Mouse (Mus musculus): ENCODE measurements around the gene Atp8b2. TPM values are rescaled to one million over a fixed set of nuclear protein-coding genes. Genes with fewer than 3 reads are reported as not detected.

Atp8b2 gene
- total and polyA plus RNA-seq, 3 experiments = 33.2 to 44.4 (median 35.8) TPM

- peaks cover 12 to 50% of the 10 kb centered on the region in 2 experiments for H3K4me1 ChIP-seq (ENCODE audit: control insufficient read depth in 1 of 2, insufficient read depth in 2 of 2)
- H3K27me3 ChIP-seq (replicated peaks) = no peaks in the 10 kb centered on the region
- in situ Hi-C loops (cut with MboI; ENCODE audit: low pct_ligation_motif_present, low pct_unique_long_range_greater_than_20kb, low sequenced_read_pairs) = loop anchor here (25.0 kb wide), 1 partner anchor 169 kb away; no protein-coding TSS in a partner anchor
- no peak for TF ChIP-seq ETS1 (conservative IDR thresholded peaks at IDR 0.05; ENCODE audit: low read depth, low read length)
- no peak for TF ChIP-seq CHD2 (IDR thresholded peaks at IDR 0.05; ENCODE audit: low read length)
- TF ChIP-seq SIN3A (IDR thresholded peaks at IDR 0.05; ENCODE audit: low read length) = no peak
- TF ChIP-seq MYC (IDR thresholded peaks at IDR 0.05; ENCODE audit: low read depth, low read length) = no peak
- TF ChIP-seq TCF12 (IDR thresholded peaks at IDR 0.05; ENCODE audit: low read depth, low read length) = no peak
- no peak for TF ChIP-seq MAFK (IDR thresholded peaks at IDR 0.05; ENCODE audit: insufficient replicate concordance, low read length)
- TF ChIP-seq GABPA (IDR thresholded peaks at IDR 0.05; ENCODE audit: insufficient replicate concordance, low read depth, low read length) = no peak
- no peak for TF ChIP-seq JUND (conservative IDR thresholded peaks at IDR 0.05; ENCODE audit: low read depth, low read length)
- TF ChIP-seq NRF1 (IDR thresholded peaks at IDR 0.05; ENCODE audit: low read depth, low read length) = no peak
- TF ChIP-seq KAT2A (IDR thresholded peaks at IDR 0.05; ENCODE audit: insufficient replicate concordance, low read length) = no peak
- TF ChIP-seq IRF4 (IDR thresholded peaks at IDR 0.05; ENCODE audit: low read depth, low read length) = no peak
- TF ChIP-seq SMC3 (IDR thresholded peaks at IDR 0.05; ENCODE audit: low read depth, low read length) = no peak
- H3K79me2 ChIP-seq (replicated peaks; ENCODE audit: control insufficient read depth, extremely low read depth, insufficient read depth, poor library complexity, severe bottlenecking) = peaks cover 10% of the 10 kb centered on the region
- H3K9me3 ChIP-seq (replicated peaks; ENCODE audit: low read length) = peaks cover 2% of the 10 kb centered on the region
- H3K4me3 ChIP-seq (replicated peaks in 1 of 3; ENCODE audit: low read depth in 2 of 3, low read length in 2 of 3, poor library complexity in 1 of 3) = no peak overlapping the region
- no peak overlapping the region for H3K27ac ChIP-seq (ENCODE audit: insufficient read depth, low read depth)
- dilution Hi-C loops (cut with MboI; ENCODE audit: extremely low pct_ligation_motif_present, extremely low pct_unique_long_range_greater_than_20kb, low sequenced_read_pairs) = no loop called here
- H3K4me2 ChIP-seq (ENCODE audit: insufficient read depth, low read depth, poor library complexity, severe bottlenecking) = no peak overlapping the region
- no peak overlapping the region for H3K9ac ChIP-seq (ENCODE audit: insufficient read depth, low read depth)
- peaks cover 49 to 79% of the 10 kb centered on the region in 2 experiments for H3K36me3 ChIP-seq (replicated peaks in 1 of 2; ENCODE audit: control insufficient read depth in 1 of 2, insufficient read depth in 1 of 2, low read length in 1 of 2)
- no peak for DNase-seq (ENCODE audit: extremely low read depth)
Measured at GRCm38 (mm10) chr3:89956177-89956971, 6.9 kb downstream of the Atp8b2 start.

- Histone ChIP-seq H3K4me2 (ENCODE audit: insufficient read depth, low read depth, poor library complexity, severe bottlenecking) (no peak overlapping the region), H3K4me1 (ENCODE audit: control insufficient read depth in 1 of 2, insufficient read depth in 2 of 2) (peaks cover 1 to 25% of the 10 kb centered on the region in 2 experiments; a peak in 3 of 4 replicates), H3K27me3 (replicated peaks) (no peaks in the 10 kb centered on the region), H3K36me3 (replicated peaks in 1 of 2; ENCODE audit: control insufficient read depth in 1 of 2, insufficient read depth in 1 of 2, low read length in 1 of 2) (peaks cover 75 to 95% of the 10 kb centered on the region in 2 experiments), H3K4me3 (replicated peaks in 1 of 3; ENCODE audit: low read depth in 2 of 3, low read length in 2 of 3, poor library complexity in 1 of 3) (no peak overlapping the region), H3K9ac (ENCODE audit: insufficient read depth, low read depth) (no peak overlapping the region), H3K9me3 (replicated peaks; ENCODE audit: low read length) (peaks cover 2% of the 10 kb centered on the region), H3K27ac (ENCODE audit: insufficient read depth, low read depth) (no peak overlapping the region), H3K79me2 (replicated peaks; ENCODE audit: control insufficient read depth, extremely low read depth, insufficient read depth, poor library complexity, severe bottlenecking) (no peaks in the 10 kb centered on the region)
- TF ChIP-seq RAD21 (IDR thresholded peaks at IDR 0.05; ENCODE audit: low read depth, low read length) = peak; percentile 89
- peak; percentile 48; the same call in 1 of the 2 replicates for TF ChIP-seq NELFE (IDR thresholded peaks at IDR 0.05; ENCODE audit: low read depth, low read length)
- TF ChIP-seq SMC3 (IDR thresholded peaks at IDR 0.05; ENCODE audit: low read depth, low read length) = peak; percentile 95
- TF ChIP-seq MEF2A (IDR thresholded peaks at IDR 0.05; ENCODE audit: borderline replicate concordance, low read depth, low read length) = no peak
- TF ChIP-seq TCF12 (IDR thresholded peaks at IDR 0.05; ENCODE audit: low read depth, low read length) = 0 out of 2 replicates have a peak, but pooled peaks have one; percentile 9
- no peak for TF ChIP-seq NRF1 (IDR thresholded peaks at IDR 0.05; ENCODE audit: low read depth, low read length)
- peak; percentile 55; the same call in 1 of the 2 replicates for TF ChIP-seq ELF1 (IDR thresholded peaks at IDR 0.05; ENCODE audit: low read depth, low read length)
- peak; percentile 70 for TF ChIP-seq ZC3H11A (IDR thresholded peaks at IDR 0.05; ENCODE audit: low read depth, low read length)
- peak; percentile 78 to 96 for TF ChIP-seq CTCF (conservative IDR thresholded peaks at IDR 0.05 in 1 of 2, IDR thresholded peaks at IDR 0.05 in 1 of 2; ENCODE audit: low read depth in 2 of 2, low read length in 2 of 2)
- no peak for TF ChIP-seq MAZ (IDR thresholded peaks at IDR 0.05; ENCODE audit: low read depth, low read length)
- dilution Hi-C loops (cut with MboI; ENCODE audit: extremely low pct_ligation_motif_present, extremely low pct_unique_long_range_greater_than_20kb, low sequenced_read_pairs) = no loop called here
- peak; percentile 84 for DNase-seq (ENCODE audit: extremely low read depth)
- in situ Hi-C loops (cut with MboI; ENCODE audit: low pct_ligation_motif_present, low pct_unique_long_range_greater_than_20kb, low sequenced_read_pairs) = loop anchor here (25.0 kb wide), 1 partner anchor 166 kb away; no protein-coding TSS in a partner anchor
Measured at GRCm38 (mm10) chr3:89953420-89953819, 9.9 kb downstream of the Atp8b2 start.

All from CH12.LX (cell line).